Mouse (Mus musculus) gastrocnemius, postnatal 4 days (tissue): ENCODE results near the gene Smarcd1. TPM values are rescaled to one million over a fixed set of nuclear protein-coding genes. Genes with fewer than 3 reads are reported as not detected.

Experiments used
- DNase-seq, 2 experiments: peaks; one replicate each; pipeline ENCODE4 v3.0.0; 2021 to 2022; ENCODE audit warnings: low spot score in 2 of 2, mixed read lengths in 2 of 2
- long read RNA-seq, 2 experiments: library from polyadenylated mRNA; stranded (forward); transcript quantifications; one replicate each; pipeline ENCODE4 v2.0.0; 2021
- total RNA-seq, 2 experiments: library from RNA; stranded (reverse); gene quantifications; 2 replicates each; pipeline ENCODE4 v1.2.3; 2021

Smarcd1 gene
- total RNA-seq = 10 to 100 TPM; 26.9 to 34.7 TPM
- long read RNA-seq, experiment 1, transcript Smarcd1-201 (13 exons, 3,307 nt) = major isoform, 26 of 30 reads
- long read RNA-seq, experiment 1, partial matches to known transcripts = 2 of 30 reads
- long read RNA-seq, experiment 1, other reads (novel, unspliced or antisense) = 2 of 30 reads
- long read RNA-seq, experiment 2, transcript Smarcd1-201 (13 exons, 3,307 nt) = major isoform, 39 of 52 reads
- long read RNA-seq, experiment 2, partial matches to known transcripts = 6 of 52 reads
- long read RNA-seq, experiment 2, other reads (novel, unspliced or antisense) = 7 of 52 reads

DNA sequence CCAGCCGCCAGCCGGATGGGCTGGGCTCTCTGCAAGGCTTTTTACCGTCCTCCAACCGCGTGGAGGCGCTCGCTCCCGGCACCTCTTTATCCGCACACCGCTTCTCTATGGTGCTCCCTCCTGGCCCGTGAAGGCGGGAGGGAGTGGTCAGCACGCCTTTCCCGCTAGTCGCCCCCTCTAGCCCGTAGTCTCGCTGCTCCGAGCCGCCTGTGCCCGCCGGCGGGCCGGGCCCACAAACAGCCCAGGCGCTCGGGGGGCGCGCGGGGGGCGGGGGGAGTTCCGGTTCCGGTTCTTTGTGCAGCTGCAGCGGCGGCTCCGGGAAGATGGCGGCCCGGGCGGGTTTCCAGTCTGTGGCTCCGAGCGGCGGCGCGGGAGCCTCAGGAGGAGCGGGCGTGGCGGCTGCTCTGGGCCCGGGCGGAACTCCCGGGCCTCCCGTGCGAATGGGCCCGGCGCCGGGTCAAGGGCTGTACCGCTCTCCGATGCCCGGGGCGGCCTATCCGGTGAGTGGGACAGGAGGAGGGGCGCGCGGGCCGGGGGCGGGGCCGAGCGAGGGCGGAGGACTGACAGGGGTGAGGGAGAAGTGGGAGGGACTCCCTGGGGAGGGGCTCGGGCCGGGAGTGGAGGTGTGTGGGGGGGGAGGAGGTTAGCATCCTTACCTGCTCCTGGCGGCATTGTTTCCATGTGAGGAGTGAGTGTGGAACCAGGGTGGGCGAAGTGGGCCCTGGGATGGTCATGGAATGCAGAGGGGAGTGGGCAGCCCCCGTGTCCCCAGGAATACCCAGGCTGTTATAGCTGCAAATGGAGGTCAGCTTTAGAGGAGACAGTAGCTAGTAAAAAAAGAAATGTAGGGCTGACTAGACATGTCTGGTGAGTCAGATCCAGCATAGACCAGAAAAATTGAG is at the start of gene Smarcd1:
Smarcd1 (plus strand) TSS at position 131 of the 902 bp plus-strand sequence.
- DNase-seq = peak; percentile 86 to 94

DNA sequence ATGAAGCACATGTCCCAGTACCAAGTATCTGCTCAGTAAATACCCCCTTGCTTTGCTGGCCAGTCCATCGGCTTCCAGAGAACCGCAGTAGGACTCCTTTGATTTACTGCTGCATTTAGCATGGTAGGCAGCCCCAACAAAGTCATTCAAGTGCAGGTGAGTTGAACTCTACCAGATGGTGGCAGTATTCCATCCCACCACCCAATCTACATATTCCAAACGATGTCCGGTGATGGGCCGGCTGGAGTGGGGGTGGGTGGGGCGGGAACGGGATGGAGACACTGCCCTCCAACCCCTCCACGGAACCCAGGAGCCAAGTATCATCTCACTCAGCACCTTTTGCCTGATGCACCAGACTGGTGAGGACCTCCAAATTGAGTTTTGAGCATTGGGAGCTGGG is 48.6 kb upstream of the Smarcd1 start:
- DNase-seq = no peak

DNA sequence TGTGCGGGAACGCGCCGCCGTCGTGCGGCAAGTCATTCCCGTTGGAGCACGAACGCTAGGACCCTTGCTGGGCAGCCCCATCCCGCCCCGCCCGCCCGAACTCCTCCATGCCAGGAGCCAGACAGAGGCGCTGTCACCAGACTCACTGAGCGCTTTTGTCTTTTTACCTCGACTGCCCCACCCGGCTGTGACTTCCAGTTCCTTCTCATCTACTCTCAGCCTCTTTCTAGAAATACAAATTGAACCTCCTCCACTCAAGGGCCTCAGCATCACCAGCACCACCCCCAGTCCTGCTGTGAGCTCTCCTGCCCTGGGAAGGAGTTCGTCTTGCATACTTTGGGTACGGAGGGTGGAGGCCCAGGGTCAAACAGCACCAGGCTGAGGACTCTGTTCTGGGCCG is 48.1 kb upstream of the Smarcd1 start:
- no peak for DNase-seq

DNA sequence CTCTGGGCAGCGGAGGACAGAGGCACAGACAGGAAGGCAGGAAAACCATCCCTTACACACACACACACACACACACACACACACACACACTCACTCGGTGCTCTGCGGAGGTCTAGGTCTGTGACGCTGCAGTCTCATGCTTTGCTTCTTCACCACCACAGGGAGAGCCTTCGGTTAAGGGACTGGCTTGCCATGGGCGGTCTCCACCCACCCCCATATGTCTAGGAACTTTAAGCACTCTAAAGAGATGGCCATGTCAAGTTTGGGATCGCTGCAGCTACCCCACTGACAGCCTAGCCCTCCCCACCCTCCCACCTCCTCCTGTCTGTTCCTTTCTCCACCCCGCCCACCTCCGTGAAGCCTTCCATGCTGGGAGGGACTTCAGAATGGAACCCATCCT is 46.0 kb upstream of the Smarcd1 start:
- no peak for DNase-seq

DNA sequence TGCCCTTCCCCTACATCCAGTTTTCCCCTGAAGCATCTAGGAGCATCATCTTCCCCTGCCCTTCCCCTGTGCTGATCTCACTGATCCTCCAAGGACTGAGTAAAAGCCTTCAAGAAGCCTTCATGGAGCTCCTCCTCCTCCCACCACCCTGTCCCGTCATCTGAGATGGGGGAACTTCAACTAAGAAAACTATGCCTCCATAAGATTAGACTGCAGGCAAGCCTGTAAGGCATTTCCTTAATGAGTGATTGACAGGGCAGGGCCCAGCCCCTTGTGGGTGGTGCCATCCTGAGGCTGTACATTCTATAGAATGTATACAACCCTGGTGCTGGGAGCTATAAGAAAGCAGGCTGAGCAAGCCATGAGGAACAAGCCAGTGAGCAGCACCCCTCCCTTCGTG is 43.5 kb upstream of the Smarcd1 start:
- no peak for DNase-seq

DNA sequence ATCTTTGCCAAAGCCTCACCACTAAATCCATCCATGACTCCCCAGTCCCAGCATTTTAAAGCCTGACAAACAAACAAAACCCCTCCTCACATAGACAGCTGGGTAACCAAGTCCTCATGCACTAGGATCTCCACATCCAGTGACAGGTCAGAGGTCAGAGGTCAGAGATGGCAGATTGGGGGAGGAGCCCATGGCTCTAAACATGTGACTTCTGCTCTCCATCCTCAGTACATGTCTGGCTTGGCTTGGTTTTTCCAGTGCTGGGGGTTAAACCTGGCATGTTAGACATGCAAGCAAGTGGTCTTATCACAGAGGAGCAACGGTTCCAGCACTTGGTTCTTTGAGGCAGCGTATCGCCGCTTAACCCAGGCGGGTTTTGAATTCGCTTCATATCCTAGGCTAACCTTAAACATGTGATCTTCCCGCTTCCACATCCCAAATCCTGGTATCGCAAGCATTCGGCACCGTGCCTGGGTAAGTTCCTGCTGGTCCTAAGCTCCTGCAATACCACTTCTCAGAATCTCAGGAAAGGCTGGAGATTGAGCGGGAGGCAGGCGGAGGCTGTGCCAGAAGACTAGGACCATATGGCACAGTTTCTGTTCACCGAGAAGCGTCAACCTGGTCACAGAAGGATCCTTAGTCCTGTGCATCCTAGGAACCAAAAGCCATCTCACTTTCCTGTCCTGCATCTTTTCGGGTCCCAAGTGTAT is 40.7 kb upstream of the Smarcd1 start:
- DNase-seq = no peak

DNA sequence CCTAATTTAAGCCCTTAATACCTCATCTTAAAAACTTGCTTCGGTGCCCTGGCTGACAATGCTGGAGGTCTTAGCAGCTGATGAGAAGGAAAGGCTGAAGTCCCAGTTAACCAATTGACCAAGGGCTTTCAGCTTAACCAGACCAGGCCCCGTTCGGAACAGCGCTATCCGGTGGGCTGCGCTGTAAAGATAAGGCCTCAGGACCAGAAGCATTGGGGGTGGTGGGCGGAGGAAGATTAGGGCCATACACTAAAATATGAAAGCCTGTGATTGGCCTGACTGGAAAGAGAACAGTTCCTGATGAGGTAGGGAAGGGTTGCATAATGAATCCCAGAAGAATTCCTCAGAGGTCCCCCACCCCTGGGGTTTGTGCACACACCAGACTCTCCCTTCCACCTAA is 39.6 kb upstream of the Smarcd1 start:
- DNase-seq = no peak

DNA sequence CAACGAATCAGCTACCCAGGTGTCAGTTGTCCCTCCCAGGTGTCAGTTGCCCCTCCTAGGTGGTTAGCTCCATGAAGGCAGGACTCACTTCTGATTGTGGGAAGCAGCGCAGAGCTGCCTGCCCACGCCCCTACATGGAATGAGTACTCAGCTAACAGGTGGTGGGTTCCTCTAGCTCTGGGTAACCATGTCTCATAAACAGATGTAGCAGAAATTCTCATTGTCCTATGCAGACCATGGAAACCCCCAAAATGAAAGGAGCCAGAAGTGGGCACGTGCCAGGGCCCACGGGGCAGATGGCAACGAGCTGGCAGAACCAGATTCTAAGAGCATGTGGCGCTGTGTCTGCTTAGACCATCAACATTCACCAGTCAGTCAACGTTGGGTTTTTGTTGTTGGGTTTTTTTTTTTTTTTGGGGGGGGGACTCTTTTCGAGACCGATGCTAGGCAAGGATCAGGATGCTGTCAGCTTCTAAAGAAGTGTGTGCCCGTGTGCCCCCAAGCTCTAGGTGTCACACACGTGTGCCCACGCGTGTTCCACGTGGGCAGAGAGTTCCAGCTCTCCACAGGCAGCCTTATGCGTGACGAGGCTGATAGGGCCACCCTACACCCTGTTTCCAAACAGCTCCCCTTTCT is 37.8 kb upstream of the Smarcd1 start:
- no peak for DNase-seq

DNA sequence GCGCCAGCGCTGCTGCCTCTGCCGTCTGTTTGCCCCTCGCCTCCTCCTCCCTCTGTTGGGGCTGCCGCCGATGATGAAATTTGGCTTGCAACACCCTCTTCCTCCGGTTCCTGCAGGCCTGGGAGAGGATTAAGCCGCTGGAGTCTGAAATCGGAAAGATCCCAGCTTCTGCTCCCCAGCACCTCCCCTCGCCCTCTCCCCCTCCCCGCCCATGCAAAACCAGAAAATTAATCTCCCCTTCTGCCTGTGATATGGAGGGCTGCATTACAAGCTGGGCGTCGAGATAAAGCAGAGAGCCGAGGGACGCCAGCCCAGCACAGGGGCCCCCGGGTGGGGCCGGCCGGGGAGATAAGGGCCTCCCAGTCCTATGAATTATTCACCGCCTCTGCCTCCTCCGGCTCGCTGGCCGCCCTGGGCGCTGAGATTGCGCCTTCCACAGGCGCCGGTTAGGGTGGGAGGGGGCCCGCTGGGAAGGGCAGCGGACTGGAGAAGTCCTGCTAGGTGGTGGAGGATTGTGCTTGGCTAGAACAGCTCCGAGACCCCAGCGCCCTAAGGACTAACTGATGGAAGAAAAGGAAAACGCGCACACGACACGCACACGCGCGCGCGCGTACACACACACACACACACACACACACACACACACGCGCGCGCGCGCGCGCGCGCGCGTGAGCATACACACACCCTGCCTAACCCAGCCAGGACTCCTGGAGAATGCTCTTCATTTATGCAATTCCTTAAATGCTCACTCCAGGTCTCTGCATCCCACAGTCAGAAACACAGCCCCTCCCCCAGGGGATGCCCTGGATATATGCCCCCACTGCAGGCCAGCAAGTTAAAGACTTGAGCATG is 37.1 kb upstream of the Smarcd1 start:
- DNase-seq = peak in 1 of 2 experiments; percentile 44

DNA sequence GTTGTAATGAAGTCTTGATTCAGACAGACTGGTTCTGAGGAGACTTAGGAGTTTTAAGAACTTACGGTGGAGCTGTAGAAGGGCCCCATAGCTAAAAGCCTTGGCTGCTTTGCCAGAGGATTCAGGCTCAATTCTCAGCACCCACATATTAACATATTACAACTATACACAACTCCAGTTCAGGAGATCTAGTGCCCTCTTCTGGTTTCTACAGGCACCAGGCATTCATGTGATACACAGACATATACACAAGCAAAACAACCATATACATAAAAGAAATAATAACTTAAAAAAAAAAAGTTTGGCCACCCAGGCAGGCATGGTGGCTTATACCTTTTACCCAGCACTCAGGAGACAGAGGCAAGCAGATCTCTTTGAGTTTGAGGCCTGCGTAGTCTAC is 34.4 kb upstream of the Smarcd1 start:
- no peak for DNase-seq

DNA sequence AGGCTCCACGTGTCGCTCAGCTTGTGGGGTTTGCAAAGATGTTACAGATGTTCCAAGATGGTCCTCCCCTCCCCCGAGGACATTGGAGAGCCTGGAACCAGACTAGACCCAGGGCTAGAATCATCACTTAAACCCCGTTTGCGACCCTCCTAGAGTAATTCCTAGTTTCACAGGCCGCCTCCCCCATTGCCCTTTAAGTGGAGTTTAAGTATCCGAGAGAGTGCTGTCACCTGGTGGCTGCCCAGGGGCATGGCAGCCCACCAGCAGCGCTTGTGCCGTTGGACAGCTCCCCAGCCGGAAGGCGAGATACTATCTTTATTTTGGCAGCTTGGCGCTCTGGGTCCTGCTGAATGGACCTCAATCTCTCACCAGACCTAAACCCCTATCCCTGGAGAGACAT is 33.0 kb upstream of the Smarcd1 start:
- DNase-seq = peak; percentile 57 to 77

DNA sequence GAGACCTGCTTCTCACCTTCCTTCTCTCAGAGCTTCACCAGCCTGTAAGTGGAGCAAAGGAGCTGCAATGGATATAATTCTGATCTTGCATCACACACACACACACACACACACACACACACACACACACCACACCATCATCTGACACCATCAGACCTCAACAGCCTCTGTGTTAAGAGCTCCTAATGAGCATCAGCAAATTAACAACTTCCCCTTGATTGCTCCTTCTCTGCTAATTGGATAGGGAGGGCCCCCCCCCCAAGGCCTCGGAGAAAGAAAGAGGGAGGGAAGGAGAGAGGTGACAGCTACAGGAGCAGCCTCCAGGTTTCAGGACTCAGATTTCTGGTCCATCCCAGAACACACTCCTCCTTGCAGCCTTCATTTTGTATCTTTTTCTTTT is 32.5 kb upstream of the Smarcd1 start:
- DNase-seq = no peak

DNA sequence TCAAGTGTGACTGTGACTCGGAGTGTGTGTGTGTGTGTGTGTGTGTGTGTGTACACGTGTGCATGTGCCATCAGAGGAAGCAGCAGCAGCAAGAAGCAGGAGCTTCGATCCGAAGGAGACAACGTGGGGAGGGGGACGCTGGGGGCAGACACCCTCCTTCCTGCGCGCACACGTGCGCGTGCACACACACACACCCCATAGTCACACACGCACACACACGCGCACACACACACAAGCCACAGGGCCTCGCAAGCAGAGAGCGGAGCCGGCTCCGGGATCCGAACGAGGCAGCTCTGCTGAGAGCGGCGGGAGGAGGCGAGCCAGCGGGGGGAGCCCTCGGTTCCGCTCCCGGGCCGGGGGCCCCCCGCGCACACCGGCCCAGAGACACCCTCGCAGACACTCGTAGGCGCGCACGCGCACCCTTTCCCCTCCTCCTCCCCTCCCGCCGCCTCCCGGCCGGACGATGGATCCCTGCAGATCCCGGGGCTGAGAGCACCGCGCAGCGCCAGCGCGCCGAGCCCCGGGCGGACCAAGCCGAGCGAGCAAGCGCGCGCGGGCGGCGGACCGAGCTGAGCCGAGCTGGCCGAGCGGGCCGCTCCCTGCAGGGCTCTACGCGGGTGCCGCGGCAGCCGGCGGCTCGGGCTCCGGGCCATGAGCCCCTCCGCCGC is 31.6 kb upstream of the Smarcd1 start, which contains the start of gene Asic1:
Asic1 (plus strand) TSS at position 215 of the 668 bp plus-strand sequence.
- peak; percentile 59 to 72 for DNase-seq

DNA sequence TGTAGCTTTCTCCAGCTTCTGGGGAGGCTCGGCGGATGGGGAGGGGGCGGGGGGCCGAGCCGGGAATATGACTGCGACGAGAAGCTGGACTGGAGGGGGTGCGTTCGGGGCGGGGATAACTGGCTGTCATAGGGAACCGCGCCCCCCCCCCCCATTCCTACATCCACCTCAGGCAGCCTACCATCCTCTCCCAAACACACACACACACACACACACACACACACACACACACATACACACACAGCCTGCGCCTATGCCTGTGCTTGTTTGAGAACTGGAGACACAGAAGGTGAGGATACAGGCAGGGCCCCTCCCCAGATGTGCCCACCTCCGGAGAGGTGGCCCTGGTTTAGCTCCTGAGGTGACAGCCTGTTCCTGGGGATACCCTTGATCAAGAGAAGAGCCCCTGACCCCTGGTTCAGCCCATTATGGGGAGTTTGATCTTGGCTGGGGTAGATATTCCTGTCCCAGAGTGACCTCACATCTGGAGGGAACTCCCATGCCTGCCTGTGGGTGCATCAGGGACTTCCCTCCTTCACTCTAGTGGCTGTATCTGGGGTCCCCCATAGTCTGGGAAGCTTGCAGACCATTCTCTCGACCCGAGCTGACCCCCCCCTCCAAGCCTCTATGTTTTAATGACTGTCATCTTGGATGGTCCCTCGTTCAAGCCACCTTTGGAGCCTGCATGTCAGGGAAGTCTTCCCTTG is 30.8 kb upstream of the Smarcd1 start:
- no peak for DNase-seq

DNA sequence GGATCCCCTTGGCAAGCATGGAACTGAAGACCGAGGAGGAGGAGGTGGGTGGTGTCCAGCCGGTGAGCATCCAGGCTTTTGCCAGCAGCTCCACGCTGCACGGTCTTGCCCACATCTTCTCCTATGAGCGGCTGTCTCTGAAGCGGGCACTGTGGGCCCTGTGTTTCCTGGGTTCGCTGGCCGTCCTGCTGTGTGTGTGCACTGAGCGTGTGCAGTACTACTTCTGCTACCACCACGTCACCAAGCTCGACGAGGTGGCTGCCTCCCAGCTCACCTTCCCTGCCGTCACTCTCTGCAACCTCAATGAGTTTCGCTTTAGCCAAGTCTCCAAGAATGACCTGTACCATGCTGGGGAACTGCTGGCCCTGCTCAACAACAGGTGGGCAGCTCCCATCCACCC is 30.1 kb upstream of the Smarcd1 start:
- no peak for DNase-seq

DNA sequence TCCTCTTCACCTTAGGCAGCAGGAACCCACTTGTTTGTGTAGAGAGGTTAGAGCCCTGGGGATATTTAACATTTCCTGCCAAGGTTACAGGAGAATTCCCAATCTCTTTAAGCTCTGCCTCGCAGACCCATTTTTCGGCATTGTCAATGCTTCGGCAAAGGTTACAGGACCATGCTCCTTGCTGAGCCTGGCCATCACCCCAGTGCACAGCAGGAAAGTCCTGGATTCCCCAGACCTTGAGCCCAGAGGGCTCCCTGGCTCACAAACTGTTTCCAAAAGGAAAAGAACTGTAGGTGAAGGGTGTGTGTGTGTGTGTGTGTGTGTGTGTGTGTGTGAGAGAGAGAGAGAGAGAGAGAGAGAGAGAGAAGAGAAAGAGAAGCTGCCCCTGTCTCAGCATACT is 27.1 kb upstream of the Smarcd1 start:
- no peak for DNase-seq

DNA sequence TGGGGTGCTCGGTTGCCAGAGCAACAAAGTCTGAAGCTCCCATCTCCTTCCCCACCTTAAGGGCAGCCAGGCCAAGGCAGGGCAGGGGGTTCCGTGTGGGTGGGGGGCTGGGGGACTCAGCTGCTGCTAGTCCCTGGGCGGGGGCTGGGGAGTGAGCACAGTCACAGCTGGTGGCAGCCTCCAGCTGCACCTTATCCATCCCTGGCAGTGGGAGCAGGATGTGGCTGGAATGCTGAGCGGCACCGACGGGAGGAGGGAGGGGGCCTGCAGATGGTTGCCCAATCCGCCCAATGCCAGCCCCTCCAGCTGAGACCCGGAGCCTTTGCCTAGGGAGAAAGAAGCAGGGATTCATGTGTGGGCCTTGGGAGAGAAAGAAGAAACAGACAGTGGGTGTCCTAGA is 24.8 kb upstream of the Smarcd1 start:
- DNase-seq = no peak

DNA sequence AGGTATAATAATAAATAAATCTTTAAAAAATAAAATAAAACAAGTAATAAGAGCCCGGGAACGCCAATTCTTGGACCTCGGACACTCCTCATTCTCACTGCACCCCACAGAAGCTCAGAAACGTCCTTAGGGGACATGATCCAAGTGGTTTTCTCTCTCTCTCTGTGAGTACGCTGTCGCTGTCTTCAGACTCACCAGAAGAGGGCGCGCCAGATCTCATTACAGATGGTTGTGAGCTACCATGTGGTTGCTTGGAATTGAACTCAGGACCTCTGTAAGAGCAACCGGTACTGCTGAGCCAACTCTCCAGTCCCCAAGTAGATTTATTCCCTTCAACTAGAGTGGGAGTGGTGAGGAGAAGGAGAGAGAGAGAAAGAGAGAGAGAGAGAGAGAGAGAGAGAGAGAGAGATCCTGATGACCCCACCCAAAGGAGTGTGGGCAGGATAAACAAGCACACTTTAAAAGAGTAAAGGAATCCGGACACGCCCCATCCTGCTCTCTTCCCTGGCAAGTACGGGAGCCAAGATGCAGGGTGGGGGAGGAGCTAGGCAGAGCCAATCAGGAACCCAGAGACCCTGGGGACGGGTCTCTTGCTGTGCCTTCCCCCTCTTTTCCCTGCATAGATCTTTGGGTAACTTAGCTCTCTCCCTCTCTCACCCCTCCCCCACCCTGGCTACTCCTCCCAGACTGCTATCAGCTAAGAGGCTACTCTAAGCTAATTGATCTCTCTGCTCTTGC is 23.7 kb upstream of the Smarcd1 start:
- DNase-seq = no peak
